Mouse (Mus musculus) MEL (cell line): ENCODE results near the gene Fam57b. TPM values are rescaled to one million over a fixed set of nuclear protein-coding genes. Genes with fewer than 3 reads are reported as not detected.
A peak's percentile ranks its signal among the peaks of the same experiment; 100 is the strongest.

ENCODE experiments used
- DNase-seq: peaks from one replicate; pipeline ENCODE4 v3.0.0; 2011; ENCODE audit warnings: low read depth, low spot score
- H3K27ac ChIP-seq: 2 replicates; pipeline ENCODE4 v1.5.1; 2012; ENCODE audit warnings: low read depth, mild to moderate bottlenecking, control low read depth, low read length, moderate library complexity; ENCODE audit not compliant: control insufficient read depth
- H3K27me3 ChIP-seq, 2 experiments: fragments of 150-350 bp in 1 of 2; sonication (generic) in 1 of 2; 2 replicates each; pipeline ENCODE4 v1.6.1; 2012; ENCODE audit warnings: low read length in 2 of 2, mild to moderate bottlenecking in 2 of 2, improper control_type of control experiment in 1 of 2, moderate library complexity in 1 of 2; ENCODE audit not compliant: insufficient read depth in 2 of 2, control insufficient read depth in 1 of 2
- H3K36me3 ChIP-seq, 2 experiments: 2 replicates each; pipeline ENCODE4 v1.6.1; 2012 to 2014; ENCODE audit warnings: low read length in 2 of 2, improper control_type of control experiment in 1 of 2, inconsistent platforms in 1 of 2, mild to moderate bottlenecking in 1 of 2; ENCODE audit not compliant: insufficient read depth in 2 of 2, control insufficient read depth in 1 of 2
- H3K4me1 ChIP-seq, 2 experiments: fragments of 150-350 bp in 1 of 2; sonication (generic) in 1 of 2; 2 replicates each; pipeline ENCODE4 v1.6.1; 2012; ENCODE audit warnings: low read length in 2 of 2, improper control_type of control experiment in 1 of 2, mild to moderate bottlenecking in 1 of 2; ENCODE audit not compliant: insufficient read depth in 2 of 2, control insufficient read depth in 1 of 2
- H3K4me3 ChIP-seq, 2 experiments: fragments of 150-350 bp in 1 of 2; sonication (generic) in 1 of 2; 2 replicates each; pipeline ENCODE4 v1.5.1; 2012; ENCODE audit warnings: low read depth in 2 of 2, low read length in 2 of 2, mild to moderate bottlenecking in 2 of 2, moderate library complexity in 2 of 2, control low read depth in 1 of 2, improper control_type of control experiment in 1 of 2; ENCODE audit not compliant: control insufficient read depth in 1 of 2, insufficient read depth in 1 of 2
- H3K79me2 ChIP-seq: 2 replicates; pipeline ENCODE4 v1.6.1; 2012; ENCODE audit warnings: mild to moderate bottlenecking, low read length, moderate library complexity; ENCODE audit not compliant: control insufficient read depth, poor library complexity, insufficient read depth
- H3K9ac ChIP-seq: 2 replicates; pipeline ENCODE4 v1.6.1; 2012; ENCODE audit warnings: low read depth, mild to moderate bottlenecking, control low read depth, low read length, moderate library complexity; ENCODE audit not compliant: control insufficient read depth, poor library complexity, severe bottlenecking
- H3K9me3 ChIP-seq: fragments of 150-350 bp; sonication (generic); replicated peaks from 2 replicates; pipeline ENCODE4 v1.6.1; 2012; ENCODE audit warnings: mild to moderate bottlenecking, low read length, improper control_type of control experiment, moderate library complexity; ENCODE audit not compliant: insufficient read depth
- CHD2 ChIP-seq: IDR thresholded peaks from 2 replicates; pipeline ENCODE4 v1.6.1; 2011; ENCODE audit warnings: low read length, improper control_type of control experiment
- ELF1 ChIP-seq: IDR thresholded peaks from 2 replicates; pipeline ENCODE4 v1.6.1; 2014; ENCODE audit warnings: low read depth, mild to moderate bottlenecking, inconsistent platforms, low read length, improper control_type of control experiment, moderate library complexity
- ETS1 ChIP-seq: IDR thresholded peaks from 2 replicates; pipeline ENCODE4 v1.6.1; 2012; ENCODE audit warnings: low read depth, mild to moderate bottlenecking, inconsistent platforms, low read length, improper control_type of control experiment, moderate library complexity
- GATA1 ChIP-seq: IDR thresholded peaks from 2 replicates; pipeline ENCODE4 v1.6.1; 2011; ENCODE audit warnings: low read depth, low read length, improper control_type of control experiment
- MAFK ChIP-seq: IDR thresholded peaks from 2 replicates; pipeline ENCODE4 v1.6.1; 2011; ENCODE audit warnings: low read depth, mild to moderate bottlenecking, low read length, improper control_type of control experiment, borderline replicate concordance
- MXI1 ChIP-seq: IDR thresholded peaks from 2 replicates; pipeline ENCODE4 v1.6.1; 2011; ENCODE audit warnings: mild to moderate bottlenecking, low read depth, low read length, improper control_type of control experiment
- MYB ChIP-seq: IDR thresholded peaks from 2 replicates; pipeline ENCODE4 v1.6.1; 2011; ENCODE audit warnings: mild to moderate bottlenecking, low read depth, low read length, improper control_type of control experiment
- NRF1 ChIP-seq: IDR thresholded peaks from 2 replicates; pipeline ENCODE4 v1.6.1; 2014; ENCODE audit warnings: low read depth, mild to moderate bottlenecking, inconsistent platforms, low read length, improper control_type of control experiment, moderate library complexity; ENCODE audit not compliant: poor library complexity, insufficient read depth, severe bottlenecking
- POLR2A ChIP-seq, 2 experiments: IDR thresholded peaks; 2 replicates each; pipeline ENCODE4 v1.6.1; 2011 to 2012; ENCODE audit warnings: low read length in 2 of 2, mild to moderate bottlenecking in 2 of 2, control low read depth in 1 of 2, improper control_type of control experiment in 1 of 2, low read depth in 1 of 2, moderate library complexity in 1 of 2; ENCODE audit not compliant: control insufficient read depth in 1 of 2, insufficient read depth in 1 of 2, poor library complexity in 1 of 2
- POLR2AphosphoS2 ChIP-seq: IDR thresholded peaks from 2 replicates; pipeline ENCODE4 v1.6.1; 2011; ENCODE audit warnings: low read length, improper control_type of control experiment
- POLR2AphosphoS5 ChIP-seq: IDR thresholded peaks from 2 replicates; pipeline ENCODE4 v1.6.1; 2012; ENCODE audit warnings: low read depth, borderline replicate concordance, mild to moderate bottlenecking, inconsistent platforms, low read length, moderate library complexity, mixed read lengths
- RCOR1 ChIP-seq: IDR thresholded peaks from 2 replicates; pipeline ENCODE4 v1.6.1; 2012; ENCODE audit warnings: low read depth, mild to moderate bottlenecking, inconsistent platforms, low read length, improper control_type of control experiment
- ZKSCAN1 ChIP-seq: IDR thresholded peaks from 2 replicates; pipeline ENCODE4 v1.6.1; 2012; ENCODE audit warnings: low read depth, mild to moderate bottlenecking, inconsistent platforms, low read length, improper control_type of control experiment, moderate library complexity
- ZNF384 ChIP-seq: IDR thresholded peaks from 2 replicates; pipeline ENCODE4 v1.6.1; 2012; ENCODE audit warnings: low read depth, mild to moderate bottlenecking, inconsistent platforms, low read length, improper control_type of control experiment
- polyA plus RNA-seq, 2 experiments: library from polyadenylated mRNA; stranded (reverse) in 1 of 2; unstranded in 1 of 2; fragments of >175 nt in 1 of 2; fragments of >200 nt in 1 of 2; gene quantifications; 2 replicates each; pipeline versions ENCODE4 v1.2.1 to v1.2.4; 2012; ENCODE audit warnings: low replicate concordance in 2 of 2, low read depth in 1 of 2; ENCODE audit not compliant: insufficient read length in 2 of 2, insufficient read depth in 1 of 2, missing spikeins in 1 of 2
- total RNA-seq: library from RNA; depleted of rRNA; stranded (reverse); fragments of 300-350 nt; gene quantifications from 2 replicates; pipeline ENCODE4 v1.2.3, GENCODE M21; 2012

The Fam57b gene
- total and polyA plus RNA-seq, 3 experiments, result 0.50 to 1.7 TPM; not detected in 1

DNA sequence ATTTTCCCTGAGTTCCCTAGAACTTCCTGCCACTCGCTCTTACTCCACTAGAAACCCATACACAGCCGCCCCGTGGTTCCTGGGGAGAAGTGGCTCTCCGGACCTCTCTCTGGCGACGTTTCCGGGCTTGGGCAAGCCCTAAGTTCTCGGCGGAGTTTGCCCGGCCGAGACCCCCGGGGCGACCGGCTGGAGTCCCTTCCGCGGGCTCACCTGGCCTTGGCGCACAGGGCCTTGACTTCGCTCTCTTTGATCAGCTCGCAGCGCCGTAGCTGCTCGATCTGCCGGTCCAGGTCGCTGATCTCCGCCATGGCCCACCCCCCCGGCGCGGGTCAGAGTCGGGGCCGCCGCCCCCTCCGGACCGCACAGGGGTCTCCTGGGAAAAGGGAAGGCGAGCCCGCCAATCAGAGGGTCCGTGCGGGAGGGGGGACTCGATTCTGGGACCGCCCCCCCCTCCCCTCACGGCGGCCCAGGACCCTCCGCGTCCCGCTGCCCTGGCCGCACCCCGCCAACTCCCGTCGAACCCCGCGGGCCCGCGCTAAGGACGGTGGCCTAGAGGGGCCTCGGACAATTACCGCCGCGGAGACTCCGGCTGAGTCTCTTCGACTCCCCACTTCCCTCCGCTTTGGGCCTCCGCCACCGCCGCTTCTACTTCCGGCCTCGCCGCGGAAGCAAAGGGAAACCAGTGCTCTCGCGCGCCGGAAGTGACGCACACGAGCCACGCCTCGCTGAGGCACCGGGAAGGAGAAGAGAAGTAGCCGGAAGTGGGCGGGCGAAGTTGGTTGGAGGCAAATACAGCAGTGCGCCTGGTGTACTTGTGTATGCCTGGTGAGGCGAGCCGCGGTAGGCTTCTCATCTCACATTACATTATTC lies 5.4 kb upstream of the Fam57b start, which contains the start of gene Ppp4c (continued):
- TF ChIP-seq ETS1 (no peak), MXI1 (peak; percentile 74), MYB (no peak), NRF1 (peak; percentile 35; the same call in 1 of the 2 replicates)
- TF ChIP-seq, all 39 proteins: peak for 20

DNA sequence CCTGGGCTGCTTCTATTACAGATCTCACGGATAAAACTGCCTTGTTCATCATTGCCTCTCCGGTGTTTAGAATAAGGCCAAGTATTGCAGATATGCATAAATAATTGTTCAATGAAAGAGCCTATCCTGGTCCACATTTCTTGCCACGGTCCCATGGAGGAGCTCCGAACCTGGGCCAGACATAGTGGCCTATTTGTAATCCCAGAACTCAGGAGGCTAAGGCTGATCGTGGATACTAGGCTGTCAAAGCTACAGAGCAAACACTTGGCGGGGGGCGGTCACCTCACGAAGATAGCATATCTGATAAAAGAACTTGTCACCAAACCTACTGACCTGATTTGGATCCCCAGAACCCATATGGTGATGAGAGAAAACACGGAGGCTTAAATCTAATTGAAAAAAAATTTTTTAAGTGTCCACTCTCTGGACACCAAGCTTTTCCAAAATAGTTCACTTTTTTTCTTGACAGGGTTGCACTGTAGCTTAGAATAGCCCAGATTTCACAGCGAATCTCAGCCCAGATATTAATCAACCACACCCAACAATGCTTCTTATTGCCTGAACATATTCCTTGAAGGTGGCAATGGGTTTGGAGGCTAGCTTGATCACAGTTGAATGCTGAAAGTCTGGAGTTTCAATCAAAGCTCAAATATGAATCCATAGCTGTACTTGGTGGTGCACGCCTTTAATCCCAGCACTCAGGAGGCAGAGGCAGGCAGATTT lies 4.6 kb upstream of the Fam57b start:
- Histone ChIP-seq H3K27me3 (no peaks in the 10 kb centered on the region), H3K9ac (peak overlapping the region; percentile 75), H3K9me3 (no peaks in the 10 kb centered on the region), H3K4me3 (peak overlapping the region; percentile 55 to 96), H3K79me2 (peaks cover 36% of the 10 kb centered on the region), H3K36me3 (peaks cover 15 to 26% of the 10 kb centered on the region in 2 experiments), H3K4me1 (peaks cover 0 to 19% of the 10 kb centered on the region in 2 experiments; a peak in 3 of 4 replicates), H3K27ac (peak overlapping the region; percentile 95)
- TF ChIP-seq CHD2 (0 out of 2 replicates have a peak, but pooled peaks have one; percentile 4), RCOR1 (peak; percentile 86), ZNF384 (0 out of 2 replicates have a peak, but pooled peaks have one; percentile 27), GATA1 (peak; percentile 10; the same call in 1 of the 2 replicates), ZKSCAN1 (peak; percentile 2; the same call in 1 of the 2 replicates), POLR2AphosphoS2 (no peak; the same call in none of the 2 replicates), MYB (no peak), ELF1 (no peak), MAFK (no peak), POLR2A (IDR thresholded peaks at IDR 0.05; ENCODE audit: control insufficient read depth in 1 of 2, insufficient read depth in 1 of 2, low read depth in 1 of 2, low read length in 2 of 2, poor library complexity in 1 of 2) (peak in 1 of 2 experiments; percentile 12; a peak in 2 of 4 replicates), POLR2AphosphoS5 (no peak)
- DNase-seq, result peak; percentile 60
